Mouse (Mus musculus): Measurements from ENCODE around the gene Fxyd5. TPM values are rescaled to one million over a fixed set of nuclear protein-coding genes. Genes with fewer than 3 reads are reported as not detected.

The Fxyd5 gene
- polyA plus RNA-seq, 2 experiments = 10.1 to 20.4 TPM

DNA sequence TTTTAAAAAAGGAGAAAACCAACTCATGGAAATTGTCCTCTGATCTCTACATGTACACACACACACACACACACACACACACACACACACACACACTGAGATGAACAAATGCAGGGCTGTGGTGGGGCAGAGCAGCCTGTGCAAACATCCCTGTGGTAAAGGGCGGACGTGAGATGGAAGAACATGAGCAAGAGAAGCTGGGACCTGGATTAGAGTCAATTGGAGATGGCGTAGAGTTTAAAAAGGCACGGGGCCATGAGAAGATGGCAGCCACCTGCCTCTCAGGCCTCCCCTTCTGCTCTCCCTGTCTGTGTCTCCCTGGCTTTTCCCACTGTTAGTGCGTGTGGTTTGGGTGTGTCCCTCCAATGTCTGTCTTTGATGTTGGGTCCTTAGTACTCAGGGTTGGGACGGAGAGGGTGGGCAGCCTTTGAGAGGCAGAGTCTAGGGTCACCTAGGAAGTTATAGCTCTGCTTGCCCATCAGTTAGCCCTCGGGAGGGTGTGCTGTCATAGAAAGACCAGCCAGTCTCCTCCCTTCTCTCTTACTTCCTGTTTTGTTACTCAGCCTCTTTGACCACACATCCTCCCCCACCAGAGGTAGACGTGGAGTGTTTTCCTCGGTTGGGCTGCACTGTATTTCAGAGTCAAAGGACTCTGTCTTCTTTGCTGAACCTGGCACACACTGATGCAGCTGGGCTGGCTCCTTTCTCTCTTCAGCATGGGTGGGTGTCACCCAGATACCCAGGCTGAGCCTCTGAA lies 8.7 kb downstream of the Fxyd5 start:
- no peak overlapping the region for H3K27ac ChIP-seq

DNA sequence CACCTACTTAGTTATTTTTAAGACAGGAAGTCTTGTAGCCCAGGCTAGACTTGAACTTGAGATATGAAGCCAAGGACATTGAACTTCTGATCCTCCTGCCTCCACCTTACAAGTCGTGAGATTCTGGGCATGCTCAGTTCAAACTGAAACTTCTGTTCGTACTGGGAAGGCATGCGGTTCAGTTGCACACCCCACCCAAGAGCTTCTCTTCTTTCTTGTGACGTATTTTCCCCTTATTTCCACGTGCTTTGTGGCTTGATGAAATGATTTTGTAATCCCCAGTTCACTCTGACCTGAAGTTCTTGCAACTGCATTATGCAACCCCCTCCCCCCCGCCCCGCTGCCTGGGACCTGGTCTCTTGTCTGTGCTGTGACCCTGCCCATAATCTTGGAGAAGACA lies 10.6 kb downstream of the Fxyd5 start:
- 48% methylated on average over 7 of the region's 7 CpGs for WGBS (ENCODE audit: insufficient replicate concordance)
- no peaks in the 10 kb centered on the region for H3K27me3 ChIP-seq (ENCODE audit: control insufficient read depth, insufficient read depth, low read length)
- H3K4me1 ChIP-seq (replicated peaks; ENCODE audit: control insufficient read depth in 2 of 2, insufficient read depth in 2 of 2, low read length in 1 of 2) = peaks cover 0 to 17% of the 10 kb centered on the region in 2 experiments; a peak in 2 of 4 replicates
- no peak overlapping the region for H3K27ac ChIP-seq
- H3K36me3 ChIP-seq (replicated peaks; ENCODE audit: control insufficient read depth, insufficient read depth, low read depth) = no peaks in the 10 kb centered on the region
- DNase-seq (ENCODE audit: low read depth in 3 of 3, low spot score in 3 of 3) (peak in 1 of 3 experiments; percentile 32), ATAC-seq (ENCODE audit: insufficient read depth) (no peak)
- H3K4me2 ChIP-seq (ENCODE audit: low read depth) = no peak overlapping the region
- no peak for TF ChIP-seq CTCF (IDR thresholded peaks at IDR 0.05; ENCODE audit: low read depth)
- no peak for TF ChIP-seq EP300 (IDR thresholded peaks at IDR 0.05; ENCODE audit: low read depth)
- H3K9me3 ChIP-seq (ENCODE audit: control insufficient read depth, low read length) = no peaks in the 10 kb centered on the region
- no peak overlapping the region for H3K4me3 ChIP-seq (ENCODE audit: insufficient read depth in 1 of 2, low read depth in 2 of 2, low read length in 2 of 2)
- no peak overlapping the region for H3K9ac ChIP-seq (replicated peaks)

More for the DNA sequence above, 8.7 kb downstream of the Fxyd5 start:
- Histone ChIP-seq H3K36me3 (replicated peaks; ENCODE audit: control insufficient read depth, insufficient read depth, low read depth) (no peaks in the 10 kb centered on the region), H3K4me3 (ENCODE audit: insufficient read depth in 1 of 2, low read depth in 2 of 2, low read length in 2 of 2) (no peak overlapping the region), H3K27me3 (ENCODE audit: control insufficient read depth, insufficient read depth, low read length) (no peaks in the 10 kb centered on the region), H3K9me3 (ENCODE audit: control insufficient read depth, low read length) (no peaks in the 10 kb centered on the region), H3K4me1 (replicated peaks; ENCODE audit: control insufficient read depth in 2 of 2, insufficient read depth in 2 of 2, low read length in 1 of 2) (peaks cover 0 to 17% of the 10 kb centered on the region in 2 experiments; a peak in 2 of 4 replicates), H3K9ac (replicated peaks) (no peak overlapping the region), H3K4me2 (ENCODE audit: low read depth) (no peak overlapping the region)
- 27% methylated on average over 9 of the region's 9 CpGs for WGBS (ENCODE audit: insufficient replicate concordance)
- no peak for TF ChIP-seq CTCF (IDR thresholded peaks at IDR 0.05; ENCODE audit: low read depth)
- no peak for TF ChIP-seq EP300 (IDR thresholded peaks at IDR 0.05; ENCODE audit: low read depth)
- no peak for DNase-seq (ENCODE audit: low read depth in 3 of 3, low spot score in 3 of 3)
- ATAC-seq (ENCODE audit: insufficient read depth) = no peak

DNA sequence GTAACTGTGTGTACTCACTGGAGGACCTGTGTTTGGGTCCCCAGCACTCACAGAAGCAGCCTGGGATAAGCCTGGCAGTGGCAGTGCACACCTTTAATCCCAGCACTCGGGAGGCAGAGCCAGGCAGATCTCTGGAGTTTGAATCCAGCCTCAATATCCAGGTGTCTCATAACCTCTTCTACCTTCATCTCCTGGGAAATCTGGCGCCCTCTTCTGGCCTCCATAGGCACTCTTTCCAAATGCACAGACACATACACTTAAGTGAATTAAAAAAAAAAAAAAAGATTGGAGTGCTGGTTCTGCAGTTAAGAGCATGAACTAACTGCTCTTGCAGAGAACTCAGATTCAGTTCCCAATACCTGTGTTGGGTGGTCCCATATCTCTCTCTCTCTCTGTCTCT lies 11.6 kb downstream of the Fxyd5 start:
- TF ChIP-seq CTCF (IDR thresholded peaks at IDR 0.05; ENCODE audit: low read depth) = peak; percentile 33; the same call in 1 of the 2 replicates
- no peak for TF ChIP-seq EP300 (IDR thresholded peaks at IDR 0.05; ENCODE audit: low read depth)
- Histone ChIP-seq H3K9me3 (ENCODE audit: control insufficient read depth, low read length) (no peaks in the 10 kb centered on the region), H3K4me2 (ENCODE audit: low read depth) (no peak overlapping the region), H3K36me3 (replicated peaks; ENCODE audit: control insufficient read depth, insufficient read depth, low read depth) (no peaks in the 10 kb centered on the region), H3K9ac (replicated peaks) (no peak overlapping the region), H3K4me1 (replicated peaks; ENCODE audit: control insufficient read depth in 2 of 2, insufficient read depth in 2 of 2, low read length in 1 of 2) (peaks cover 0 to 17% of the 10 kb centered on the region in 2 experiments; a peak in 2 of 4 replicates), H3K27me3 (ENCODE audit: control insufficient read depth, insufficient read depth, low read length) (no peaks in the 10 kb centered on the region), H3K27ac (no peak overlapping the region), H3K4me3 (ENCODE audit: insufficient read depth in 1 of 2, low read depth in 2 of 2, low read length in 2 of 2) (no peak overlapping the region)
- DNase-seq (ENCODE audit: low read depth in 3 of 3, low spot score in 3 of 3) = no peak
- no peak for ATAC-seq (ENCODE audit: insufficient read depth)
- WGBS (ENCODE audit: insufficient replicate concordance) = 41% methylated on average over 2 of the region's 2 CpGs

DNA sequence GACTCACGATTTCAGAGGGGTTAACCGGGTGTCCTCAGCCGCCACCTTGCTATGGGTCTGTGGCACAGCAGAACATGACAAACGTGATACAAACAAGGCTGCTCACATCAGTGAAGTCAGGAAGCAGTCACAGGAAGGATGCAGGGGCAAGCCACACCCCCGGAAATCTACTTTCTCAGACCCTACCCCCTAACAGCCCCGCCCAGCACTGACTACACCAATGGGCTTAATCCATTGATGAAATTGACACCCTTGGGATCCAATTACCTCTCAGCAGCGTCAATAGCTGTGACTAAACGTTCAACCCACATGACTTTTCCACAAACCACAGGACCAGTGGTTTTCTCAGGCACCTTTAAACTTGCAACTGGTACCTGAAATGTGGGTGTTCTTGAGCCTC lies 13.7 kb downstream of the Fxyd5 start:
- WGBS (ENCODE audit: insufficient replicate concordance) = 48% methylated on average over 8 of the region's 8 CpGs
- no peak overlapping the region for H3K4me2 ChIP-seq (ENCODE audit: low read depth)
- H3K4me3 ChIP-seq (ENCODE audit: insufficient read depth in 1 of 2, low read depth in 2 of 2, low read length in 2 of 2) = no peak overlapping the region
- H3K4me1 ChIP-seq (replicated peaks; ENCODE audit: control insufficient read depth in 2 of 2, insufficient read depth in 2 of 2, low read length in 1 of 2) = peaks cover 0 to 8% of the 10 kb centered on the region in 2 experiments; a peak in 2 of 4 replicates
- DNase-seq (ENCODE audit: low read depth in 3 of 3, low spot score in 3 of 3) (no peak), ATAC-seq (ENCODE audit: insufficient read depth) (no peak)
- no peaks in the 10 kb centered on the region for H3K36me3 ChIP-seq (replicated peaks; ENCODE audit: control insufficient read depth, insufficient read depth, low read depth)
- H3K9me3 ChIP-seq (ENCODE audit: control insufficient read depth, low read length) = no peaks in the 10 kb centered on the region
- TF ChIP-seq EP300 (IDR thresholded peaks at IDR 0.05; ENCODE audit: low read depth) = no peak
- no peak for TF ChIP-seq CTCF (IDR thresholded peaks at IDR 0.05; ENCODE audit: low read depth)
- no peaks in the 10 kb centered on the region for H3K27me3 ChIP-seq (ENCODE audit: control insufficient read depth, insufficient read depth, low read length)
- no peak overlapping the region for H3K9ac ChIP-seq (replicated peaks)
- no peak overlapping the region for H3K27ac ChIP-seq

DNA sequence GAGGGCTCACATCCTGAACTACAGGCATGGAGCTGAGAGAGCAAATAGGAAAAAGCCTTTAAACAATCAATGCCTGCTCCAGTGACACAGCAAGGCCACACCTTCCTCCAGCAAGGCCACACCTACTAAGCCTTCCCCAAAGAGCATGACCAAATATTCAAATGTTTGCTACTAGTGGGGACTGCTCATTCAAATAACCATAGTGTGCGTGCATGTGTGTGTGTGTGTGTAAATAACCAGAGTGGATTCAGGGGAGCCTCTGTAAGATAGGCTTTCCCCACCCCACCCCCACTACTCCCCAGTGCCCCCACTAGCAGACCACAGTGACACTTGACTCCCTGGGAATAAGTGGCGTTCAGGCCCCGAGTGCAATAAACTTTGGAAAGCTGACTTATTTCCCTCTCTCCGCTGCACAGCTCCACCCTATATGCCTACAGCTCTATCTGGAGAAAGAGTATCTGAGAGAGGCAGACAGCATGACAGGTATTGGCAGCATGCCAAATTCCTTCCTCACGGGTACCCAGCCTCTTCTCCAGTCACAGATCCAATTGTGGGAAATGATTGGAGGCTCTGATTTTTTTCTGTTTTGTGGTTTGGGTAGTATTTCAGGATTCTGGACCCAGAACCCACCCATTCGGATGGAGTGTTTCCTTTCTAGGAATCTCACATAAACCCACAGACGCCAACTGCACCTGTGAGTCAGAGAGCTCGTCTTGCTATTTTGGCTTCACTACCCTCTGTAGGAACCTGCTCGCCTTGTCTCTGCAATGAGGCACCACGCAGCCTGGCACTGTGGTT lies 25.0 kb downstream of the Fxyd5 start:
- no peak overlapping the region for H3K4me3 ChIP-seq (ENCODE audit: insufficient read depth in 1 of 2, low read depth in 2 of 2, low read length in 2 of 2)
- H3K9me3 ChIP-seq (ENCODE audit: control insufficient read depth, low read length) = no peaks in the 10 kb centered on the region
- 50% methylated on average over 10 of the region's 10 CpGs for WGBS (ENCODE audit: insufficient replicate concordance)
- no peak overlapping the region for H3K9ac ChIP-seq (replicated peaks)
- no peaks in the 10 kb centered on the region for H3K27me3 ChIP-seq (ENCODE audit: control insufficient read depth, insufficient read depth, low read length)
- no peak overlapping the region for H3K4me2 ChIP-seq (ENCODE audit: low read depth)
- no peaks in the 10 kb centered on the region for H3K36me3 ChIP-seq (replicated peaks; ENCODE audit: control insufficient read depth, insufficient read depth, low read depth)
- no peak overlapping the region for H3K27ac ChIP-seq
- TF ChIP-seq CTCF (IDR thresholded peaks at IDR 0.05; ENCODE audit: low read depth) (no peak), EP300 (IDR thresholded peaks at IDR 0.05; ENCODE audit: low read depth) (no peak)
- DNase-seq (ENCODE audit: low read depth in 3 of 3, low spot score in 3 of 3) = no peak
- no peaks in the 10 kb centered on the region; a peak in 1 of 4 replicates for H3K4me1 ChIP-seq (replicated peaks; ENCODE audit: control insufficient read depth in 2 of 2, insufficient read depth in 2 of 2, low read length in 1 of 2)
- no peak for ATAC-seq (ENCODE audit: insufficient read depth)
